Mouse (Mus musculus): ENCODE data around the gene Khsrp. TPM values are rescaled to one million over a fixed set of nuclear protein-coding genes. Genes with fewer than 3 reads are reported as not detected.

Gene Khsrp
- polyA plus RNA-seq, 1 experiment: 82.8 TPM

GRCm38 (mm10) chr17:57063031-57063430 lies 31.7 kb upstream of the Khsrp start:
- Histone ChIP-seq H3K27me3 (ENCODE audit: control insufficient read depth, insufficient read depth, low read length) (0 out of 2 replicates have a peak, but pooled peaks cover 2% of the 10 kb centered on the region), H3K4me3 (ENCODE audit: extremely low read depth, insufficient read depth, insufficient read length) (no peak overlapping the region), H3K27ac (ENCODE audit: insufficient read depth, low read length) (no peak overlapping the region), H3K36me3 (ENCODE audit: control insufficient read depth, insufficient read depth, low read length) (peaks cover 10% of the 10 kb centered on the region), H3K4me1 (ENCODE audit: control insufficient read depth, insufficient read depth, insufficient read length) (peaks cover 18% of the 10 kb centered on the region; the same call in 1 of the 2 replicates)
- DNase-seq (ENCODE audit: low read depth in 1 of 2, low spot score in 2 of 2): no peak
- TF ChIP-seq POLR2A (IDR thresholded peaks at IDR 0.05; ENCODE audit: low read depth, low read length): no peak
- no peak for TF ChIP-seq CTCF (IDR thresholded peaks at IDR 0.05; ENCODE audit: extremely low read depth, insufficient read depth, insufficient read length, insufficient replicate concordance)
- 75% methylated on average over 8 of the region's 8 CpGs for WGBS

DNA sequence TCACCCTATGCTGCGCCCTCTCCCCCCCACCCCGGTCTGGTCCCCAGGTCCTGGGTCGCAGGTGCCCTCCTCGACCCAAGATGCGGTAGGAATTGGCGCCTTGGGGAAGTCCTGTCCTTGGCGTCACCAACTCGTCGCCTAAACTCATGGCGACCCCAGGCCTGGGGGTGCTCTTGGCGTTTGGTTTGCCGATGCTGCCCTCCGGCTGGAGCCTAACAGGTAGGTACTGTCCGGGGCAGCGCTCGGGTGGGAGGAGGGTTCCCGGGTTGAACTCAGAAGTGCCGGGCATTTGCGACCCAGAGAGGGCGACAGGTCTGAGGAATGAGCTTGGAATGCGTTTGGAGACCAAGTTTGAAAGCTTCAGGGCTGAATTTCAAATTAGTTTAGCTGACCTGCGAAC lies 31.2 kb upstream of the Khsrp start:
- 19% methylated on average over 22 of the region's 22 CpGs for WGBS
- H3K36me3 ChIP-seq (ENCODE audit: control insufficient read depth, insufficient read depth, low read length): peaks cover 10% of the 10 kb centered on the region
- no peak overlapping the region for H3K27ac ChIP-seq (ENCODE audit: insufficient read depth, low read length)
- DNase-seq (ENCODE audit: low read depth in 1 of 2, low spot score in 2 of 2): no peak
- peak overlapping the region; percentile 50; the same call in 1 of the 2 replicates for H3K4me3 ChIP-seq (ENCODE audit: extremely low read depth, insufficient read depth, insufficient read length)
- peaks cover 18% of the 10 kb centered on the region; the same call in 1 of the 2 replicates for H3K4me1 ChIP-seq (ENCODE audit: control insufficient read depth, insufficient read depth, insufficient read length)
- H3K27me3 ChIP-seq (ENCODE audit: control insufficient read depth, insufficient read depth, low read length): 0 out of 2 replicates have a peak, but pooled peaks cover 2% of the 10 kb centered on the region
- TF ChIP-seq POLR2A (IDR thresholded peaks at IDR 0.05; ENCODE audit: low read depth, low read length) (no peak), CTCF (IDR thresholded peaks at IDR 0.05; ENCODE audit: extremely low read depth, insufficient read depth, insufficient read length, insufficient replicate concordance) (no peak)

DNA sequence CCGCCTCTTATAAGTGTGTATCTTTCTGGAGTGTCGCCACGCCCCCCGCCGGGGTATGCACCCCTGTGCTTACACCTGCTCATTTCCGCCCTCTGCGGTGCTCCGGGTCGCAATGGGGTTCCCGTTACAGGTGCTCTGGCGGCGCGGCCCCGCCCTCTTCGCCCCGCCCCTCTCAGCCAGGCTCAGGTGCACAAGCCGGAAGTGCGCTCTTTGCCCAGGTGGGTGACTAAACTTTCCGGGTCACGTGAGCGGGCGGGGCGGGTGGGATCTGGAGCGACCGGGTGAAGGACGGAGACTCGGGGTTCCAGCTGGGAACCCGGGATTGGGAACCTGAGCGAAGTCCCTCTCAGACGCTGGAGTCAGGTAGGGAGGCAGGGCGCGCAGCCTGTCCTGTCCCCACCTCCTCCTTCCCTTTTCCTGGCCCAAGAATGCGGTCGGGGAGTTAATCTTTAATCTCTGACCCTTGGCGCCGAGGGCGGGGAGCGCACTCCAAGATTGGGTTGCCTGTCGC lies 30.7 kb upstream of the Khsrp start:
- 0 out of 2 replicates have a peak, but pooled peaks cover 2% of the 10 kb centered on the region for H3K27me3 ChIP-seq (ENCODE audit: control insufficient read depth, insufficient read depth, low read length)
- H3K4me1 ChIP-seq (ENCODE audit: control insufficient read depth, insufficient read depth, insufficient read length): peaks cover 18% of the 10 kb centered on the region; the same call in 1 of the 2 replicates
- TF ChIP-seq CTCF (IDR thresholded peaks at IDR 0.05; ENCODE audit: extremely low read depth, insufficient read depth, insufficient read length, insufficient replicate concordance): no peak
- no peak for TF ChIP-seq POLR2A (IDR thresholded peaks at IDR 0.05; ENCODE audit: low read depth, low read length)
- H3K4me3 ChIP-seq (ENCODE audit: extremely low read depth, insufficient read depth, insufficient read length): peak overlapping the region; percentile 50; the same call in 1 of the 2 replicates
- DNase-seq (ENCODE audit: low read depth in 1 of 2, low spot score in 2 of 2): peak in 1 of 2 experiments; percentile 54
- WGBS: 2% methylated on average over 39 of the region's 39 CpGs
- H3K36me3 ChIP-seq (ENCODE audit: control insufficient read depth, insufficient read depth, low read length): peaks cover 6% of the 10 kb centered on the region
- no peak overlapping the region for H3K27ac ChIP-seq (ENCODE audit: insufficient read depth, low read length)

GRCm38 (mm10) chr17:57061069-57061468 lies 29.7 kb upstream of the Khsrp start:
- H3K36me3 ChIP-seq (ENCODE audit: control insufficient read depth, insufficient read depth, low read length): 0 out of 2 replicates have a peak, but pooled peaks cover 1% of the 10 kb centered on the region
- 35% methylated on average over 10 of the region's 10 CpGs for WGBS
- no peak for DNase-seq (ENCODE audit: low read depth in 1 of 2, low spot score in 2 of 2)
- TF ChIP-seq POLR2A (IDR thresholded peaks at IDR 0.05; ENCODE audit: low read depth, low read length): no peak
- no peak for TF ChIP-seq CTCF (IDR thresholded peaks at IDR 0.05; ENCODE audit: extremely low read depth, insufficient read depth, insufficient read length, insufficient replicate concordance)
- H3K4me3 ChIP-seq (ENCODE audit: extremely low read depth, insufficient read depth, insufficient read length): no peak overlapping the region
- H3K4me1 ChIP-seq (ENCODE audit: control insufficient read depth, insufficient read depth, insufficient read length): peaks cover 18% of the 10 kb centered on the region; the same call in 1 of the 2 replicates
- H3K27ac ChIP-seq (ENCODE audit: insufficient read depth, low read length): no peak overlapping the region; the same call in 1 of the 2 replicates
- 0 out of 2 replicates have a peak, but pooled peaks cover 2% of the 10 kb centered on the region for H3K27me3 ChIP-seq (ENCODE audit: control insufficient read depth, insufficient read depth, low read length)

- peak; percentile 94 to 95 for DNase-seq (ENCODE audit: low read depth in 1 of 2, low spot score in 2 of 2)
- WGBS: under 1% methylated on average over 44 of the region's 44 CpGs
- 0 out of 2 replicates have a peak, but pooled peaks cover 2% of the 10 kb centered on the region for H3K27me3 ChIP-seq (ENCODE audit: control insufficient read depth, insufficient read depth, low read length)
- H3K36me3 ChIP-seq (ENCODE audit: control insufficient read depth, insufficient read depth, low read length): 0 out of 2 replicates have a peak, but pooled peaks cover 1% of the 10 kb centered on the region
- H3K4me1 ChIP-seq (ENCODE audit: control insufficient read depth, insufficient read depth, insufficient read length): peaks cover 18% of the 10 kb centered on the region; the same call in 1 of the 2 replicates
- peak; percentile 61; the same call in 1 of the 2 replicates for TF ChIP-seq CTCF (IDR thresholded peaks at IDR 0.05; ENCODE audit: extremely low read depth, insufficient read depth, insufficient read length, insufficient replicate concordance)
- TF ChIP-seq POLR2A (IDR thresholded peaks at IDR 0.05; ENCODE audit: low read depth, low read length): no peak; the same call in 1 of the 2 replicates
- peak overlapping the region; percentile 95 for H3K27ac ChIP-seq (ENCODE audit: insufficient read depth, low read length)
- H3K4me3 ChIP-seq (ENCODE audit: extremely low read depth, insufficient read depth, insufficient read length): peak overlapping the region; percentile 82
These were observed 29.0 kb upstream of the Khsrp start for GRCm38 (mm10) chr17:57060231-57060801.

GRCm38 (mm10) chr17:57059486-57059977 lies 28.2 kb upstream of the Khsrp start, which contains the start of gene Slc25a23:
Gene Slc25a23 (minus strand): TSS chr17:57059863.
- H3K36me3 ChIP-seq (ENCODE audit: control insufficient read depth, insufficient read depth, low read length): no peaks in the 10 kb centered on the region
- peak within 1 kb of the TSS; percentile 82 for H3K4me3 ChIP-seq (ENCODE audit: extremely low read depth, insufficient read depth, insufficient read length)
- DNase-seq (ENCODE audit: low read depth in 1 of 2, low spot score in 2 of 2): peak in 1 of 2 experiments; percentile 54
- H3K27ac ChIP-seq (ENCODE audit: insufficient read depth, low read length): peak within 1 kb of the TSS; percentile 95
- TF ChIP-seq POLR2A (IDR thresholded peaks at IDR 0.05; ENCODE audit: low read depth, low read length) (no peak), CTCF (IDR thresholded peaks at IDR 0.05; ENCODE audit: extremely low read depth, insufficient read depth, insufficient read length, insufficient replicate concordance) (no peak)
- peaks cover 18% of the 10 kb centered on the region; the same call in 1 of the 2 replicates for H3K4me1 ChIP-seq (ENCODE audit: control insufficient read depth, insufficient read depth, insufficient read length)
- 0 out of 2 replicates have a peak, but pooled peaks cover 2% of the 10 kb centered on the region for H3K27me3 ChIP-seq (ENCODE audit: control insufficient read depth, insufficient read depth, low read length)
- WGBS: 1% methylated on average over 40 of the region's 45 CpGs
